27 mouse cellular contexts compared by ENCODE assay signal in the genomic region with DNA sequence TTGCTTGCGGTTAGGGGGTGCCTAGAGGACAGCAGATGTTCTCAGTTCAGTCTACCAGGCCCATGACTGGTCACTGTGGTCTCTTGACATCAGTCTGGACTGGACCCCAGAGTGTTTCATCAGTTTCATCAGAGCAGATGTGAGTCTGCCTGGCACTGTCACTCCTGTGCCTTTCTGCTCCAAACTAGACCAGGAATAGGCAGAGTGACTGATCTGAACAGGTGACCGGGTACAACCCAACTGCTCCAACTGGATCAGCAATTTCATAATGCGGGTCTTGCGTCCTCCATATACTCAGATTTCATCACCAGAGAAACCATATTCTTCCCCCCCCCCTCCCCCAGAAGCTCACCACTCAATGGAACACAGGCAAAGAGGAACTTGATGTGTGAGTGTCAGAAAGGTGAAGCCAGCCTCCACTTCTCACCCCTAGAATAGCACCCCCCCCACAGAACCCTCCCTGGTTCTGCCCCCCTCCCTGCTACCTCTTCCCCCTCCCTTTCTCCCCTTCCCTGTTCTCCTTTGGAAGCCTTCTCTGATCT. TPM values are rescaled to one million over a fixed set of nuclear protein-coding genes. Genes with fewer than 3 reads are reported as not detected.
"Had no signal": no experiment of that assay in that cellular context is flagged by ENCODE, and none has a peak within 500 bp of the region (broad histone marks: within the 10 kb centered on the region; RNA-seq: fewer than 3 reads in every experiment).

No protein-coding gene starts in this region.

- DNase-seq: kidney, postnatal 36 days; layer of hippocampus, postnatal 36 days; liver; lung, adult 18-20 months; lung, postnatal 10 days; lung, postnatal 36 days; midbrain, embryonic 14.5 days; thymus, adult 2 months; thymus, postnatal 14 days; thymus, postnatal 4 days had no signal

- H3K27me3 ChIP-seq: liver, embryonic 15.5 days; lung, embryonic 15.5 days had no signal

- H3K4me3 ChIP-seq: left cerebral cortex, adult 2 months; limb, embryonic 12.5 days; liver, embryonic 12.5 days; liver, embryonic 15.5 days; lung, embryonic 15.5 days had no signal

- H3K36me3 ChIP-seq: limb, embryonic 12.5 days; liver, embryonic 12.5 days; liver, embryonic 15.5 days; lung, embryonic 15.5 days had no signal

- H3K9me3 ChIP-seq: limb, embryonic 12.5 days; liver, embryonic 12.5 days; liver, embryonic 15.5 days; lung, embryonic 15.5 days had no signal

- H3K9ac ChIP-seq: limb, embryonic 12.5 days; liver, embryonic 12.5 days; liver, embryonic 15.5 days; lung, embryonic 15.5 days had no signal

- ATAC-seq: liver, embryonic 12.5 days had no signal

- H3K4me2 ChIP-seq: limb, embryonic 12.5 days; liver, embryonic 12.5 days; liver, embryonic 15.5 days; lung, embryonic 15.5 days; midbrain, embryonic 11.5 days had no signal

- H3K27ac ChIP-seq: kidney, postnatal 0 days; left cerebral cortex, adult 2 months; limb, embryonic 12.5 days; liver, embryonic 12.5 days; liver, embryonic 15.5 days; lung, embryonic 15.5 days; stomach, postnatal 0 days had no signal

- H3K4me1 ChIP-seq: liver, embryonic 12.5 days; liver, embryonic 15.5 days had no signal

RNA-seq across cellular contexts. Expression of gene 4933402J07Rik, which starts 46.1 kb away (rescaled TPM):
- total RNA-seq: layer of hippocampus, postnatal 10 days; layer of hippocampus, postnatal 36 days; left cerebral cortex, adult 2 months; left cerebral cortex, postnatal 10 days; left cerebral cortex, postnatal 36 days; megakaryocyte-erythroid progenitor cell, adult 5-6 weeks; midbrain, postnatal 0 days had no signal
- polyA plus RNA-seq: kidney, embryonic 14.5 days; kidney, postnatal 0 days; limb, embryonic 12.5 days; liver, embryonic 12.5 days; liver, embryonic 15.5 days; lung, embryonic 15.5 days; midbrain, embryonic 11.5 days; midbrain, embryonic 14.5 days; midbrain, postnatal 0 days; neural tube, embryonic 11.5 days; neural tube, embryonic 14.5 days; stomach, embryonic 14.5 days; stomach, postnatal 0 days; thymus, adult 2 months had no signal
